Mouse (Mus musculus) gastrocnemius, postnatal 14 days (tissue): ENCODE data around the gene Gpr15. TPM values are rescaled to one million over a fixed set of nuclear protein-coding genes. Genes with fewer than 3 reads are reported as not detected.

Source experiments
- DNase-seq: peaks from one replicate; pipeline ENCODE4 v3.0.0; 2021; ENCODE audit warnings: mixed read lengths
- intact Hi-C: fragments of 180-260 bp; cut with DNase I; formaldehyde crosslinking; loops from one replicate; pipeline ENCODE4 v1.15.1; 2025; ENCODE audit warnings: low total_unique reads
- long read RNA-seq, 2 experiments: library from polyadenylated mRNA; stranded (forward); transcript quantifications; one replicate each; pipeline ENCODE4 v2.0.0; 2021
- total RNA-seq, 2 experiments: library from RNA; stranded (reverse); gene quantifications; 2 replicates each; pipeline ENCODE4 v1.2.3; 2021

Gene Gpr15
- total RNA-seq: not detected
- long read RNA-seq, experiment 1: 0 reads
- long read RNA-seq, experiment 2: 0 reads

- no peak for DNase-seq
- intact Hi-C loops: no loop called here
Observed at GRCm38 (mm10) chr16:58718666-58719120, at the start of gene Gpr15. Gene Gpr15 (minus strand): TSS chr16:58719070.

GRCm38 (mm10) chr16:58763076-58763475 is 44.2 kb upstream of the Gpr15 start, which contains the start of gene Olfr172:
Gene Olfr172 (minus strand): TSS chr16:58763176.
- DNase-seq: no peak
- intact Hi-C loops: no loop called here

- no peak for DNase-seq
- intact Hi-C loops: no loop called here
Observed at GRCm38 (mm10) chr16:58756191-58756590, 37.3 kb upstream of the Gpr15 start.

- intact Hi-C loops: no loop called here
- no peak for DNase-seq
Observed at GRCm38 (mm10) chr16:58751314-58751713, 32.4 kb upstream of the Gpr15 start.

GRCm38 (mm10) chr16:58746715-58747114 is 27.8 kb upstream of the Gpr15 start:
- DNase-seq: no peak
- intact Hi-C loops: no loop called here

DNA sequence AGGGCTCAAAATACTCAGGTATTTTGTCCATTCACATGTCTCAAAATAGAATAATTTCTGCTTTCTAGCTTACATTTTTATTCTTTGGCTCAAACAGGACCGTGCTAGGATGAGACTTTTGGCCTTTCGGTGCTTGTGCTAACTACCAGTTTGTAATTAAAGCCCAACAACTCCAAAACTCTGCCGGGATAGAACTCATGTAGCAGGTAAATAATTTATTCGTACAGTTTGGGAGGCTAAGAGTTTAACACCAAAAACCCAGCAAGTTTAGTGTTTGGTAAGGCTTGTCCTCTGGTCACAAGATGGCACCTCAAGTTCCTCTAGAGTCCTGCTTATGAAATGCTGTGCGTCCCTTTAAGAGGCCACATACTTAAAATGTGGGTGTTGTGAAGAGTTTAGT is 21.9 kb upstream of the Gpr15 start:
- no peak for DNase-seq
- intact Hi-C loops: no loop called here

- DNase-seq: no peak
- intact Hi-C loops: loop anchor here (10.0 kb wide), 2 partner anchors 64 to 274 kb away; partner anchors contain the start of gene Cpox
Observed at GRCm38 (mm10) chr16:58738800-58739199, 19.9 kb upstream of the Gpr15 start.

DNA sequence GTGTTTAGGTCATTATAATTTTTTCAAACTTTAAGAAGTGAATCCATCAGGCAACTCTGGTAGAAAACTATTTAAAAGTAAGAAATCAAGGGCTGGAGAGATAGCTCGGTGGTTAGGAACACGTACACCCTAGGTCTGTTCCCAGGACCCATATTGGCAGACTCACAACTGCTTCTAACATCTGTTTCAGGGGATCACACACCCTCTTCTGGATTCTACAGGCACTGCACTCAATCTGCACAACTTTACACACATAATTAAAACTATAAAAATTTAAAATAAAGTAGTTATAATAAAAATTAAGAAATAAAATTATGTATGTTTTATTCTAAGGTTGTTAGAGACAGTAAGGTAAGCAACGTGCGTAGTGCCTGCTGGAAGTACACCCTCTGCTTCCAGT is 19.3 kb upstream of the Gpr15 start:
- intact Hi-C loops: loop anchor here (10.0 kb wide), 2 partner anchors 63 to 273 kb away; partner anchors contain the start of gene Cpox
- DNase-seq: no peak

GRCm38 (mm10) chr16:58728176-58728671 is 9.4 kb upstream of the Gpr15 start:
- intact Hi-C loops: no loop called here
- no peak for DNase-seq

DNA sequence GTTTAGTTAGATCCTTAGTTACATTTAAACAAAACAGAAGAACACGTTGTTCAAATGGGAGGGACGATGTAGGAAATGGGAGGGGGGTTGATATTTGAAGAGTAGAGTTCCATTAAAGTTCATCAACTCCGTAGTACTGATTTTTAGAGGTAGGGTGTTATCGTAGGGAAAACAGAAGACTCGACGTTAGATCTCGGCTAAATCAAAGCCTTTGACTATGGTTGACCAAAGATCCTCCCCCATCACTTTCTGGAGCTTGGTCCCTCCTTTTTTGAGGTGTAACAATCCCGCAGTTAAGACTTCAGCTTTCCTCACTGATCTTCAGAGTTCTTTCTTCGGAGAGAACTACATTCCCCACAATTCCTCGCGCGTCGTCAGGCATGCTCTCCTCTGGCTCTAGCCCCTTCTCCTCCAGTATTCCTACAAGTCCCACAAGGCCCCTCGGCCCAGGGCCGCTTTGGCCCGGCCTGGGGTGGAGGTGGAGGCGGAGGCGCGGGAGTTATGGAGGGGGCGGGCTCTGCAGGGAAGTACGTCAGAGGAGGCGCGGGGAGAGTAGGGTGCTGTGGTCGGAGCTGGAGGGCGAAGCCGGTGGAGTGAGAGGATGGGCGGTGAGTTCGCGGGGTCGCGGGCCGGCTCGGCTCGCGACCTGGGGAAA is 8.7 kb upstream of the Gpr15 start, which contains the start of gene Cldnd1:
Gene Cldnd1, plus strand, starts transcription at position 434 of the 655 bp plus-strand sequence.
- intact Hi-C loops: no loop called here

GRCm38 (mm10) chr16:58726680-58727476 is 8.0 kb upstream of the Gpr15 start:
- intact Hi-C loops: no loop called here
- no peak for DNase-seq

More for the DNA sequence above, 8.7 kb upstream of the Gpr15 start, which contains the start of gene Cldnd1:
- DNase-seq: peak; percentile 97

DNA sequence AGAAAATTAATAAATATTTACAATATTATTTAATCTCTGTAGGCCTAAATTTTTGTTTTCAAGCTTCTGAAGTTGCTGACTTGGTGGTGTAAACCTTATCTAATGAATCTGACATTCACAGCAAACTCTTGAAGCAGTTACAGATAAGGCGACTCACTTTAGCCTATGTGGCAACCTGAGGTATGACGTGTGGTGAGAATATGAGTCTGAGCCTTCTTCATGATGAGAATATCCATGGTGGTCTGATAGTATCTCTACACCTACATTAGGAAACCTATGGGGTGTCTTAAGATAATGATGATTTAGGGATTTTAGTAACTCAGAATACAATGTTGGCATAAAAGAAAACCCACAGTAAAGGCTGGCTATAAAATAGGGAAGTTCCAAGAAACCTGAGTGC is 3.4 kb upstream of the Gpr15 start:
- DNase-seq: no peak
- intact Hi-C loops: no loop called here

GRCm38 (mm10) chr16:58715018-58715417 is 3.9 kb downstream of the Gpr15 start:
- no peak for DNase-seq
- intact Hi-C loops: no loop called here

DNA sequence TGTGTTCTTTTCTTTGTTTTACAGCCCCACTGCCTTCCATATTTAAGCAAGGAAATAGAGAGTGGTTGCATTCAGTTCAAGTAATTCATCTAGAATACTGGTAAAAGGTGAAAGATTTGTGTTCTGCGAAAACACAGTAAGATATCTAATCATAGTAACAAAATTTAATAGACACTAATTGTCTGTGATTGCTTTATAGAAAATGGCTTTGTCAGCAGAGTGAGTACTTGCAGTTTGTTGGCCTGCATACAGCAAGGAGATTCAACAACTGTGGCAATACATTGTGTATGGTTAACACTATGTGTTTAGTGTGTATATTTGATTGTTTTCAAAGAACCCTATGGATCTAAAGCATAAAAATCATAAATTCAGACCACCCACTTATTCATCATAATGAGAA is 5.7 kb downstream of the Gpr15 start:
- intact Hi-C loops: no loop called here
- DNase-seq: no peak

DNA sequence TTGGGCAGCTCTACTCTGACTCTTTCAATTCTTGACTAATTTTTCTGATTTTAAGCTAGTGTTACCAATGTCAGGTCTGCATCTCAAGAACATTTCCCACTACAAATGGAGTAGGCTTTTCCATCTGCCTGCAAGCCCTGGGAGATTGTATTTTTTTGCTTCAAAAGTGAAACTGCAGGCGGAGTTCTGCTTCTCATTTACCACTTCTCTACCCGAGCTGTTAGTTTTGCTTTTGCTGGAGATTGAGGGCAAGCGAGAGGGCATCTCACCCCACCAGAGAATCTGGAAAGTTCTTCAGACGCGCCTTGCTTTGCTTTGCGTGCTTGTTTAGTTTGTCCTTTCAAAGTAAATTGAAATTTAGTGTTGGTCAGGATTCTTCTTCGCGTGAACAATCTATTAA is 6.6 kb downstream of the Gpr15 start:
- no peak for DNase-seq
- intact Hi-C loops: no loop called here

DNA sequence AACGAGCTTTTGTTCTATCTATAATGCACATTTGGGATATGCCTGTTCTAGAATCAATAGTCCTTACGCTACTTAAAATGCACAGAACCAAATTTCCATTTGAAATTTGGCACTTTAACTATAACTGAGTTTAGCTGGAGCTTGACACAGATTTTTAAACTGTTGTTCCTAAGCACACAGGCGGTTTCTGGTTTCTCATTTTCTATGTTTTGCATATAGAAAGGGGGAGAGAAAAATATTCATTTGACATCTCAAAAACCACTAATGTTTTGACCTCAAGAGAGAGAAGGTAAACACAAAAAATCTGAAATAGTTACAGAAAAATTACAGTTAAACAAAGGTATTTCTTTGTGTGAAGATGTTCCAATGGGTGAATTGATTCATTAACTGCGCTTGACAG is 9.3 kb downstream of the Gpr15 start:
- intact Hi-C loops: no loop called here
- DNase-seq: no peak

DNA sequence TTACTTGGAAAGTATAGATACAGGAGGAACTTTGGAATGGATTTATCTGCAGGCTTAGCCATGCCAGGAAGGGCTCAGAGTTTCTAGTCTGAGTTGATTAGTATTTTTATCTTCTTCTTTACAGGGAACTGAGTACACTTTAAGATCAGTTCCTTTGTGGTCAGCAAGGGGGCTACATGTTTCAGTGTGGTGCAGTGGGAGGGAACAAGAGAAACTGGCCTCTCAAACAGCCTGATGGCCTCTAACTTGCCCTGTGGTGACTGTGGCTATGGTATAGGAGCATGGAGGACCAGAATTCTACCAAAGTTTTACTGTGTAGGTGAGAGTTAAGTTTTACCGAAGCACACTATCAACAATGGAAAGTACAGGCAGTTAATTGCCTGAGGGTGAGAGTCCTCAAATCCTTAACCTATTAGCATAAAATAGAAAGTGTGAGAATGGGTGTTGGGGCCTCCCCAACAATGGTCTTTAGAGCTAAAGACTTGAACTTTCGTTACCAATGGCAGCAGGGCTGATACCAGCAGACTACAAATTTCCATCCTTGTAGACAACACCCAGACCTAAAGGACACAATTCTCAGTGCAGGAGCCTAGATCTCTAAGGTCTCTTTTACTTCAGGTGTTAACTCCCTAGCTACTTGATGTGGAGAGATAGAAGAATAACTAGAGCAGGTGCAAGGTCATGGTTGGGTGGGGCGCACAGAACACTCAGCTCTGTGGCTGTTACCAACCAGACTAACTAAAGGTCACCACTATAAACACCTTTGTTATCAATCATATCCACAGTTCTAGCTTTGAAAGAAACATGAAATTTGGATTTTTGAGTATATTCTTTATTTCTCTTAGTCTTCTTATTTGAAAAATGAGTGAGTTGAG is 10.0 kb downstream of the Gpr15 start:
- no peak for DNase-seq
- intact Hi-C loops: no loop called here

DNA sequence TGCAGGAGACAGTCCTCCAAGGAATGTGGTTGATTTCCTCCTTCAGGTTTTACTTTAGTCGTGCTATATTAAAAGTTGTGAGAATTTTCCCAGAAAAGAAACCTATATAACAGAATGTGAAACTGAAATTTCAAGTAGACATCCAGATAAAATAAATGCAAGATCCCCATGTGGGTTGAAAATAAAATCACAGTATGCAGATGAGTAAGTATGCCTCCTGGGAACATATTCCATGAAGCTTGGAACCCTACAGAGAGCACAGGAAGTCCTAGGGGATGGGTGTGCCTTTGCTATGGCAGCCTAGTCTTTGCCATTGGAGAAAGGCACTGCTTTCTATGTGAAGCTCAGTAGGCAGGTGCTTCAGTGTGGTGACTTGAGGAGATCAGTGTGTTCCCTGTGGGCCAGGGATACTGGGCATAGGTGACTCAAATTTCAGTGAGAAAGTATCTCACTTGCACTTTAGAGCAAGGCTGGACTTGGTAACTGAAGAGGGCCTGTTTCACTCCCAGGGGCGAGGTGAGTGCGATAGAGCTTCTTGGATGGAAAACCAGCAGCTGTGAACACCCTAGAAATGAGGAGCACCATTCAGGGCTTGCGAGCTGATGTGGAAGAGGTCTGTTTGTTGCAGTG is 11.5 kb downstream of the Gpr15 start:
- intact Hi-C loops: no loop called here
- DNase-seq: no peak

- DNase-seq: no peak
- intact Hi-C loops: no loop called here
Observed at GRCm38 (mm10) chr16:58704999-58705398, 13.9 kb downstream of the Gpr15 start.
